Comparison of ENCODE assay signal across 8 mouse cellular contexts in genomic region chr19:11965023-11965942, GRCm38 (mm10). TPM values are rescaled to one million over a fixed set of nuclear protein-coding genes. Genes with fewer than 3 reads are reported as not detected.
DNase-seq lines count a peak whose midpoint lies in the region; ATAC-seq and TF ChIP-seq lines count a peak whose summit lies in the region.

TSS of gene Osbp (plus strand) at chr19:11965941.

- peak; percentile 92 for ATAC-seq in erythroid progenitor cell, adult 5-6 weeks (replicated peaks; ENCODE audit: low FRiP score, poor library complexity, severe bottlenecking)
- ATAC-seq in heart, embryonic 12.5 days (ENCODE audit: insufficient number of reproducible peaks, low FRiP score) = peak; percentile 97
- ATAC-seq in kidney, postnatal 0 days (replicated peaks; ENCODE audit: low FRiP score, low read depth) = peak; percentile 99
- ATAC-seq in liver, embryonic 11.5 days (replicated peaks; ENCODE audit: low FRiP score) = peak; percentile 96
- ATAC-seq in stomach, embryonic 14.5 days (ENCODE audit: insufficient number of reproducible peaks, insufficient read depth, low FRiP score, low read depth) = peak; percentile 97

- peak within 1 kb of the TSS; percentile 69 for H3K4me3 ChIP-seq in heart, embryonic 12.5 days
- peak within 1 kb of the TSS; percentile 77 for H3K4me3 ChIP-seq in kidney, postnatal 0 days (replicated peaks; ENCODE audit: low read depth, low read length)
- peak within 1 kb of the TSS; percentile 95 for H3K4me3 ChIP-seq in liver, embryonic 11.5 days (ENCODE audit: low read depth, low read length)
- H3K4me3 ChIP-seq in stomach, embryonic 14.5 days (ENCODE audit: low read depth, low read length) = peak within 1 kb of the TSS; percentile 90

- TF ChIP-seq CTCF in kidney, postnatal 0 days (IDR thresholded peaks at IDR 0.05; ENCODE audit: low read depth) = no peak

- no peaks in the 10 kb centered on the region for H3K27me3 ChIP-seq in heart, embryonic 12.5 days (replicated peaks)
- no peaks in the 10 kb centered on the region for H3K27me3 ChIP-seq in kidney, postnatal 0 days (ENCODE audit: insufficient read depth, low read length)
- H3K27me3 ChIP-seq in liver, embryonic 11.5 days (replicated peaks; ENCODE audit: control insufficient read depth, insufficient read depth, low read length) = no peaks in the 10 kb centered on the region
- H3K27me3 ChIP-seq in stomach, embryonic 14.5 days (ENCODE audit: control insufficient read depth, insufficient read depth, low read length) = no peaks in the 10 kb centered on the region

- no peaks in the 10 kb centered on the region for H3K9me3 ChIP-seq in heart, embryonic 12.5 days (replicated peaks)
- no peaks in the 10 kb centered on the region for H3K9me3 ChIP-seq in kidney, postnatal 0 days (replicated peaks; ENCODE audit: low read length)
- peaks cover 2% of the 10 kb centered on the region; the same call in 1 of the 2 replicates for H3K9me3 ChIP-seq in liver, embryonic 11.5 days (ENCODE audit: control insufficient read depth, low read length)
- H3K9me3 ChIP-seq in stomach, embryonic 14.5 days (ENCODE audit: control insufficient read depth, low read depth, low read length) = no peaks in the 10 kb centered on the region

- peak within 1 kb of the TSS; percentile 84 for H3K27ac ChIP-seq in heart, embryonic 12.5 days (ENCODE audit: poor library complexity, severe bottlenecking)
- H3K27ac ChIP-seq in kidney, postnatal 0 days = peak within 1 kb of the TSS; percentile 90
- H3K27ac ChIP-seq in liver, embryonic 11.5 days (ENCODE audit: low read depth, low read length) = peak within 1 kb of the TSS; percentile 80
- H3K27ac ChIP-seq in stomach, embryonic 14.5 days (ENCODE audit: low read length) = peak within 1 kb of the TSS; percentile 73; the same call in 1 of the 2 replicates

- H3K4me2 ChIP-seq in heart, embryonic 12.5 days = peak within 1 kb of the TSS; percentile 79
- H3K4me2 ChIP-seq in kidney, postnatal 0 days (ENCODE audit: low read length) = peak within 1 kb of the TSS; percentile 96
- peak within 1 kb of the TSS; percentile 75 for H3K4me2 ChIP-seq in liver, embryonic 11.5 days
- peak within 1 kb of the TSS; percentile 97 for H3K4me2 ChIP-seq in stomach, embryonic 14.5 days (replicated peaks; ENCODE audit: low read depth, low read length)

- H3K4me1 ChIP-seq in heart, embryonic 12.5 days (replicated peaks) = peaks cover 26% of the 10 kb centered on the region
- 0 out of 2 replicates have a peak, but pooled peaks cover 10% of the 10 kb centered on the region for H3K4me1 ChIP-seq in kidney, postnatal 0 days (replicated peaks; ENCODE audit: insufficient read depth, low read length)
- peaks cover 10% of the 10 kb centered on the region; the same call in 1 of the 2 replicates for H3K4me1 ChIP-seq in liver, embryonic 11.5 days (replicated peaks; ENCODE audit: control insufficient read depth, insufficient read depth, low read length)
- peaks cover 12% of the 10 kb centered on the region for H3K4me1 ChIP-seq in stomach, embryonic 14.5 days (ENCODE audit: control insufficient read depth, insufficient read depth, low read length)

- peak within 1 kb of the TSS; percentile 86 for H3K9ac ChIP-seq in heart, embryonic 12.5 days
- peak within 1 kb of the TSS; percentile 96 for H3K9ac ChIP-seq in kidney, postnatal 0 days (ENCODE audit: low read depth, low read length)
- peak within 1 kb of the TSS; percentile 89 for H3K9ac ChIP-seq in liver, embryonic 11.5 days (ENCODE audit: low read depth, low read length)
- H3K9ac ChIP-seq in stomach, embryonic 14.5 days (replicated peaks; ENCODE audit: low read depth, low read length) = peak within 1 kb of the TSS; percentile 83

- WGBS in heart, embryonic 12.5 days = under 1% methylated on average over 48 of the region's 59 CpGs
- WGBS in kidney, postnatal 0 days = under 1% methylated on average over 57 of the region's 59 CpGs
- under 1% methylated on average over 58 of the region's 59 CpGs for WGBS in liver, embryonic 11.5 days
- WGBS in stomach, embryonic 14.5 days = under 1% methylated on average over 44 of the region's 59 CpGs

- H3K36me3 ChIP-seq in heart, embryonic 12.5 days = peaks cover 5% of the 10 kb centered on the region; the same call in 1 of the 2 replicates
- no peaks in the 10 kb centered on the region for H3K36me3 ChIP-seq in kidney, postnatal 0 days (ENCODE audit: insufficient read depth, low read length)
- H3K36me3 ChIP-seq in liver, embryonic 11.5 days (ENCODE audit: control insufficient read depth, insufficient read depth, low read length) = peaks cover 5% of the 10 kb centered on the region; the same call in 1 of the 2 replicates
- H3K36me3 ChIP-seq in stomach, embryonic 14.5 days (ENCODE audit: control insufficient read depth, insufficient read depth, low read length) = peaks cover 4% of the 10 kb centered on the region; the same call in 1 of the 2 replicates

- DNase-seq in CD4-positive helper T cell, adult 2 months (ENCODE audit: low read depth, low spot score) = peak; percentile 100
- peak; percentile 100 for DNase-seq in brain, embryonic 18.5 days (ENCODE audit: low read depth, low spot score)
- peak; percentile 100 for DNase-seq in kidney, postnatal 0 days (ENCODE audit: low spot score)
- peak; percentile 93 for DNase-seq in liver, embryonic 11.5 days (ENCODE audit: low spot score)
- peak; percentile 99 for DNase-seq in naive thymus-derived CD4-positive, alpha-beta T cell, adult 2 months (ENCODE audit: low read depth)

RNA-seq across cellular contexts. Expression of gene Osbp, which starts in this region (rescaled TPM):
- 23.5 and 34.6 TPM in 2 replicates for total RNA-seq in erythroid progenitor cell, adult 5-6 weeks (2015; ENCODE audit: low replicate concordance)
- 32.1 and 32.3 TPM in 2 replicates for total RNA-seq in erythroid progenitor cell, adult 5-6 weeks (2017; ENCODE audit: low replicate concordance)
- polyA plus RNA-seq in heart, embryonic 12.5 days (2016; fragmentation: Nextera tagmentation; extraction: Ambion mirVana) = 6.3 and 7.6 TPM in 2 replicates
- polyA plus RNA-seq in kidney, postnatal 0 days (2015; fragmentation: Nextera tagmentation; extraction: Ambion mirVana) = 6.1 and 6.2 TPM in 2 replicates
- polyA plus RNA-seq in liver, embryonic 11.5 days (2014; fragmentation: Nextera tagmentation; extraction: Ambion mirVana) = 5.2 and 6.8 TPM in 2 replicates
- polyA plus RNA-seq in stomach, embryonic 14.5 days (2014; fragmentation: Nextera tagmentation; extraction: Ambion mirVana) = 10.9 and 11.2 TPM in 2 replicates

Comparison
In these comparisons a context has a peak if more than half of its experiments do, and no peak if none do; other contexts are left out.
1. Peak in every context shown above with its lines: DNase-seq, ATAC-seq, H3K4me3 ChIP-seq and H3K27ac ChIP-seq.